Mouse (Mus musculus) G1E (cell line): ENCODE results near the gene Kcnc3.

ENCODE experiments used
- CTCF ChIP-seq: IDR thresholded peaks from 2 replicates; pipeline ENCODE4 v1.5.1; 2012; ENCODE audit warnings: low read depth, low read length, inconsistent platforms, mixed read lengths
- GATA1 ChIP-seq: IDR thresholded peaks from 2 replicates; pipeline ENCODE4 v1.6.1; 2012; ENCODE audit warnings: borderline replicate concordance, low read length, inconsistent platforms, mixed read lengths
- TAL1 ChIP-seq: conservative IDR thresholded peaks from 2 replicates; pipeline ENCODE4 v1.6.1; 2012; ENCODE audit warnings: low read depth, low read length, inconsistent platforms, mixed read lengths

DNA sequence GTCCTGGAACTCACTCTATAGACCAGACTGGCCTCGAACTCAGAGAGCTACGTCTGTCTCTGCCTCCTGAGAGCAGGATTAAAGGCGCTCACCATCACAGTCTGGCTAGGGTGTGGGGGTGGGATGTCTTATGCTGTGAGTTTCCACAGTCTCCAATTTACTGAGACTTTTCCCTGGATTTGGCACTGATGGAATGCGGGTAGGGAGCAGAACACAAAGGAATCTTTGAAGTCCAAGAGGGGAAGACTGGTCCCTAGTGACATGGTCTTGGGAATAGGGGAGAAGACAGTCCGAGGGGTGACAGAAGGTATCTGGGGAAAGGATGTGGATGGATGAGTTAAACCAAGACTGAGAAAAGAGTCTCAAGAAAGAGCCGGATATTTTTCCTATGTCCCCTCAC, 2.8 kb upstream of the Kcnc3 start:
- TF ChIP-seq CTCF, result no peak
- TF ChIP-seq GATA1, result no peak
- no peak for TF ChIP-seq TAL1
